Mouse (Mus musculus) spleen, postnatal 0 days (tissue): ENCODE results near the gene Mup15. TPM values are rescaled to one million over a fixed set of nuclear protein-coding genes. Genes with fewer than 3 reads are reported as not detected.

Source experiments
- polyA plus RNA-seq: library from polyadenylated mRNA; unstranded; fragments of >200 nt; fragmentation: Nextera tagmentation; extraction: Ambion mirVana; gene quantifications from 2 replicates; pipeline ENCODE4 v1.2.1, GENCODE M21; 2015

The Mup15 gene
- polyA plus RNA-seq = not detected in 2 replicates

DNA sequence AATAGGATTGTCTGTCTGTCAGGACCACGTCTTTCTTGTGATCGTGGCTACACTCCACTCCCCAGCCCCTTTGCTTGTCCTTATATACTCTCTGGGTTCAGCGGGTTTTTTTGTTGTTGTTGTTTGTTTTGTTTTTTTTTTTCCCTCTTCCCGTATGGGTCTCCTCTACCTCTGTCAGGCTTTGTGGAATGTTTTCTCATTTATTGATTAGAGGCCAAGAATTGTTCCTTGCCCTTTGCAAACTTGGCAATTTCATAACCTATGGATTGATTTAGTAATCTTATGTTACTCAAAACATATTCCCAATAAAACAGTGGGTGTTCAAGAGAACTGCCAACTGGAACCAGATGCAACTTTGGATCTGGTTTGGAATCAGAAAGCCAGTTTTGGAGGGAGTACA lies at the start of gene Mup15:
Gene Mup15, minus strand, starts transcription at position 101 of the 400 bp plus-strand sequence.

Other genes with a start within 250 kb of the Mup15 start
- not detected in 2 replicates for gene Mup13, start 211.5 kb downstream of the Mup15 start, polyA plus RNA-seq
- gene Mup14, start 135.7 kb downstream of the Mup15 start, polyA plus RNA-seq = not detected in 2 replicates
- gene Mup16, start 79.8 kb upstream of the Mup15 start, polyA plus RNA-seq = not detected in 2 replicates
- not detected in 2 replicates for gene Mup17, start 156.1 kb upstream of the Mup15 start, polyA plus RNA-seq
- not detected in 2 replicates for gene Mup18, start 234.4 kb upstream of the Mup15 start, polyA plus RNA-seq